Mouse (Mus musculus) stomach, embryonic 14.5 days (tissue): Measurements from ENCODE around the gene Gm27027. TPM values are rescaled to one million over a fixed set of nuclear protein-coding genes. Genes with fewer than 3 reads are reported as not detected.

ENCODE experiments used
- ATAC-seq: fragments of 200-750 bp; cut with Nextera tagmentation; 2 replicates; pipeline ENCODE4 v1.8.0; 2017; ENCODE audit warnings: low read depth, moderate TSS enrichment; ENCODE audit not compliant: insufficient number of reproducible peaks, insufficient read depth, low FRiP score
- H3K27ac ChIP-seq: fragments of 300-500 bp; sonication (generic); 2 replicates; pipeline ENCODE4 v1.5.1; 2014; ENCODE audit warnings: mild to moderate bottlenecking, low read length, moderate library complexity, mixed read lengths
- H3K27me3 ChIP-seq: fragments of 300-500 bp; sonication (generic); 2 replicates; pipeline ENCODE4 v1.6.1; 2014; ENCODE audit warnings: low read length, control low read depth, mixed read lengths; ENCODE audit not compliant: control insufficient read depth, insufficient read depth
- H3K36me3 ChIP-seq: fragments of 300-500 bp; sonication (generic); 2 replicates; pipeline ENCODE4 v1.6.1; 2014; ENCODE audit warnings: mild to moderate bottlenecking, control low read depth, low read length, moderate library complexity, mixed read lengths; ENCODE audit not compliant: control insufficient read depth, insufficient read depth
- H3K4me1 ChIP-seq: fragments of 300-500 bp; sonication (generic); 2 replicates; pipeline ENCODE4 v1.6.1; 2014; ENCODE audit warnings: low read length, control low read depth, mixed read lengths; ENCODE audit not compliant: control insufficient read depth, insufficient read depth
- H3K4me2 ChIP-seq: fragments of 300-500 bp; sonication (generic); replicated peaks from 2 replicates; pipeline ENCODE4 v1.6.1; 2014; ENCODE audit warnings: low read depth, low read length, control low read depth
- H3K4me3 ChIP-seq: fragments of 300-500 bp; sonication (generic); 2 replicates; pipeline ENCODE4 v1.5.1; 2014; ENCODE audit warnings: low read depth, low read length, control low read depth
- H3K9ac ChIP-seq: fragments of 300-500 bp; sonication (generic); replicated peaks from 2 replicates; pipeline ENCODE4 v1.6.1; 2014; ENCODE audit warnings: low read depth, mild to moderate bottlenecking, control low read depth, low read length, moderate library complexity, mixed read lengths
- H3K9me3 ChIP-seq: fragments of 300-500 bp; sonication (generic); 2 replicates; pipeline ENCODE4 v1.6.1; 2016; ENCODE audit warnings: low read depth, low read length, control low read depth; ENCODE audit not compliant: control insufficient read depth
- WGBS: fragments of 180-500 bp; shearing (Covaris S2); extraction: QIAGEN DNeasy Blood & Tissue Kit; methylation state at CpG from one replicate; pipeline ENCODE4 v1.1.7; 2014; 5-methylcytosine and 5-hydroxymethylcytosine counted together
- polyA plus RNA-seq: library from polyadenylated mRNA; unstranded; fragments of >200 nt; fragmentation: Nextera tagmentation; extraction: Ambion mirVana; gene quantifications from 2 replicates; pipeline ENCODE4 v1.2.1, GENCODE M21; 2014

Gene Gm27027
- polyA plus RNA-seq, result not detected in 2 replicates

- H3K4me3 ChIP-seq, result no peak within 1 kb of the TSS
- H3K27ac ChIP-seq, result no peak within 1 kb of the TSS
- H3K27me3 ChIP-seq, result no peaks in the 10 kb centered on the region
- no peak within 1 kb of the TSS for H3K9ac ChIP-seq
- no peaks in the 10 kb centered on the region for H3K4me1 ChIP-seq
- 89% methylated on average over 6 of the region's 6 CpGs for WGBS
- ATAC-seq, result no peak
- H3K36me3 ChIP-seq, result peaks cover 39% of the 10 kb centered on the region
- no peaks in the 10 kb centered on the region for H3K9me3 ChIP-seq
- H3K4me2 ChIP-seq, result no peak within 1 kb of the TSS
These were observed at the start of gene Gm27027 for GRCm38 (mm10) chr2:93996254-93996653. Gene Gm27027, minus strand, starts transcription at chr2:93996354.

DNA sequence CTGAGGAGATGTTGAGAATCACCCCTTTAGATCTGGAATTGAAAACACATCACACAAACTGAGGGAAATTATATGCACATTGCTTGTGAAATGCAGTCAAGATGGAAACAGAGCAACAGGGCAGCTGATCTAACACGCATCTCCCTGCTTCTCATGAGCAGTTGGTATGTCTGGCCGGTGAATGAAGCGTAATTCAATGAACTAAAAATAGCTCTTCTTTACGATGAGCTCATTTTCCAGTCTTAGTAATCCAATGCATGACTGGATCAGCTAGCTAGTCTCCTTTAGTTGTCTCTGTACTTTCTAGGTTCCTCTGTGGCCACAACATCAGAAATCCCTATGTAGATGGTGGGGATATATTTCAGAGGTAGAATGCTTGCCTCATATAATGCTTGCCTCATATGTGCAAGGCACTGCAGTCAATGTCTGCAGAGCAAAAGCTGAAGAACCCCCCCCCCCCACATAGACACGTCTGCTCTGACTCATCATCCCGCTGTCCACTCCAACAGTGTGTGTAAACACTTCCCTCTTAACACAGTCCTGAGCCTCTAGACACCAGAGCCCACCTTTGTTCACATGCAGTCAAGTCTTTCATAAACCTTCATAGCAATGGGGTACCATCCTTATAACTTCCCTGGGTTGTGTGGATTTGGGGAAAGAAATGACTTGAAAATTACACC is 49.4 kb upstream of the Gm27027 start:
- Histone ChIP-seq H3K9me3 (no peaks in the 10 kb centered on the region), H3K27me3 (no peaks in the 10 kb centered on the region), H3K36me3 (no peaks in the 10 kb centered on the region), H3K4me1 (peaks cover 10% of the 10 kb centered on the region; the same call in 1 of the 2 replicates), H3K9ac (no peak overlapping the region), H3K4me2 (no peak overlapping the region), H3K4me3 (no peak overlapping the region), H3K27ac (no peak overlapping the region)
- ATAC-seq, result no peak
- WGBS, result 51% methylated on average over 6 of the region's 6 CpGs

GRCm38 (mm10) chr2:94044174-94044573 is 48.0 kb upstream of the Gm27027 start:
- Histone ChIP-seq H3K36me3 (no peaks in the 10 kb centered on the region), H3K9me3 (no peaks in the 10 kb centered on the region), H3K4me2 (no peak overlapping the region), H3K9ac (no peak overlapping the region), H3K4me3 (no peak overlapping the region), H3K27me3 (no peaks in the 10 kb centered on the region), H3K27ac (no peak overlapping the region), H3K4me1 (0 out of 2 replicates have a peak, but pooled peaks cover 3% of the 10 kb centered on the region)
- WGBS, result 87% methylated on average over 2 of the region's 2 CpGs
- no peak for ATAC-seq

DNA sequence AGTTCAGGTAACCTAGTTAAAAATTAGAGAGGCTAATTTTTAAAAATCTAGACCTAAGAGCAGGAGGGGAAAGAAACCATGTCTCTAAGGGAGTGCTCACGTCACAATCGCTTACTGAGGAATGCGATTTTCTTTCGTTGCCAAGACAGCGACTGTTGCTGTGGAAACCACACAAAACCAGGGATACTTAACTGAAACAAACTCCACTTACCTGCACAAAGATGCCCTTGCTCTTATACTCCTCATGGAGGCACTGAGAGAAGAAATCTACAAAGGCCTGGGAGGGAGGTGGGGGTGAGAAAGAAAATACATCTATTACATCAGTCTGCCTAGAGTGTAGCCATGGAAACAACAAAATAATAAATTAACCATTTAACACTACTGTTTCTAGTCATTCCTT is 47.5 kb upstream of the Gm27027 start:
- H3K27ac ChIP-seq, result no peak overlapping the region
- ATAC-seq, result no peak
- H3K27me3 ChIP-seq, result no peaks in the 10 kb centered on the region
- no peak overlapping the region for H3K9ac ChIP-seq
- no peaks in the 10 kb centered on the region for H3K4me1 ChIP-seq
- no peaks in the 10 kb centered on the region; the same call in 1 of the 2 replicates for H3K36me3 ChIP-seq
- no peaks in the 10 kb centered on the region for H3K9me3 ChIP-seq
- H3K4me3 ChIP-seq, result no peak overlapping the region
- WGBS, result 60% methylated on average over 5 of the region's 5 CpGs
- no peak overlapping the region for H3K4me2 ChIP-seq

DNA sequence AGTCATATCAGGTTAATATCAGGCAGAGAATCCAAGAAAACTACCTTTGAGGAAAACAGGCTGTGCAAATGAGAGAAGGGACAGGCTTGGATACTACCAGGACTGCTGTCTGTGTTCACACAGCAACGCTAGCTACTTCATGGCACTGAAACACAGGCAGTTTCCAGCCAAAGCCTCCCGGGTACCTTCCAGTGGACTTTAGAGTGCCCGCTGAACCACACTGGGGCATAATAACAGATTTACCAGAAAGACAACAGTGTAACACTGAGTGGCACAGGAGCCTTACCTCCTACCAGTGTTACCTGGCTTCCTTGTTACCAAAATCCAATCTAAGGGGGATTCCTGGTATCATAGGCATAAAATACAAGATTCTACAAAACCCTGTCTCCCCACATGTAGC is 46.3 kb upstream of the Gm27027 start:
- no peaks in the 10 kb centered on the region for H3K27me3 ChIP-seq
- 96% methylated on average over 3 of the region's 3 CpGs for WGBS
- H3K9ac ChIP-seq, result no peak overlapping the region
- H3K27ac ChIP-seq, result no peak overlapping the region
- no peak overlapping the region for H3K4me3 ChIP-seq
- no peak overlapping the region for H3K4me2 ChIP-seq
- H3K9me3 ChIP-seq, result no peaks in the 10 kb centered on the region
- ATAC-seq, result no peak
- no peaks in the 10 kb centered on the region for H3K4me1 ChIP-seq
- H3K36me3 ChIP-seq, result no peaks in the 10 kb centered on the region; the same call in 1 of the 2 replicates

DNA sequence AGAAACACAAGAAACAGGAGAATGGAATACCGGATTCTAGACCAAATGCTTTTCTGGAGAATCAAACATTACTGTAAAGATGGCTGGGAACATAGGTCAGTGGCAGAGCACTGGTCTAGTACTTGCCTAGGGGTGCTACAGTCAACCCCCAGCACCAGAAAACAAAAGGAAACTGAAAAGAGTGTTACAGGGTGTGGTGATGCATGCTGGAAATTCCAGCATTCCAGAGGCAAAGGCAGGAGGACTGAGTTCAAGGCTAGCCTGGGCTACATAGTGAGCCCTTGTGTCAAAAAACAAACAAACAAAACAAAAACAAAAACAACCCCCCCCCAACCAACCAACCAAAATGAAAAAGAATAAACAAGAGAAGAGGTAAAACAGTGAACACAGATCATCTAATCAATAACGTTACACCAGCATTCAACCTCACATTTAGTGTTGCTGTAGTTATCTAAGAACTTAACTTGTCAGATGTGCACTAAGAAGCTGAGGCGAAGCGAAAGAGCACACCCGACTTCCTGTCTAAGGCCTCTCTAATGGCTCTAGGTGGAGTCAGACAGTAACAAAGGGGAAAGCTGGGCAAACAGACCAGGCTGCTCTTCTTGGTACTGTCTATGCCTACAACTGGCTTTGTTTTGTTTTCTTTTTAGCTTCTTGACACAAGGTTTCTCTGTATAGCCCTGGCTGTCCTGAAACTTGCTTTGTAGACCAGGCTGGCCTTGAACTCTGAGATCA is 44.4 kb upstream of the Gm27027 start:
- Histone ChIP-seq H3K4me3 (no peak overlapping the region), H3K27me3 (no peaks in the 10 kb centered on the region), H3K27ac (no peak overlapping the region), H3K4me2 (no peak overlapping the region), H3K9me3 (no peaks in the 10 kb centered on the region), H3K9ac (no peak overlapping the region), H3K4me1 (no peaks in the 10 kb centered on the region), H3K36me3 (no peaks in the 10 kb centered on the region; the same call in 1 of the 2 replicates)
- ATAC-seq, result no peak
- WGBS, result 88% methylated on average over 5 of the region's 5 CpGs

DNA sequence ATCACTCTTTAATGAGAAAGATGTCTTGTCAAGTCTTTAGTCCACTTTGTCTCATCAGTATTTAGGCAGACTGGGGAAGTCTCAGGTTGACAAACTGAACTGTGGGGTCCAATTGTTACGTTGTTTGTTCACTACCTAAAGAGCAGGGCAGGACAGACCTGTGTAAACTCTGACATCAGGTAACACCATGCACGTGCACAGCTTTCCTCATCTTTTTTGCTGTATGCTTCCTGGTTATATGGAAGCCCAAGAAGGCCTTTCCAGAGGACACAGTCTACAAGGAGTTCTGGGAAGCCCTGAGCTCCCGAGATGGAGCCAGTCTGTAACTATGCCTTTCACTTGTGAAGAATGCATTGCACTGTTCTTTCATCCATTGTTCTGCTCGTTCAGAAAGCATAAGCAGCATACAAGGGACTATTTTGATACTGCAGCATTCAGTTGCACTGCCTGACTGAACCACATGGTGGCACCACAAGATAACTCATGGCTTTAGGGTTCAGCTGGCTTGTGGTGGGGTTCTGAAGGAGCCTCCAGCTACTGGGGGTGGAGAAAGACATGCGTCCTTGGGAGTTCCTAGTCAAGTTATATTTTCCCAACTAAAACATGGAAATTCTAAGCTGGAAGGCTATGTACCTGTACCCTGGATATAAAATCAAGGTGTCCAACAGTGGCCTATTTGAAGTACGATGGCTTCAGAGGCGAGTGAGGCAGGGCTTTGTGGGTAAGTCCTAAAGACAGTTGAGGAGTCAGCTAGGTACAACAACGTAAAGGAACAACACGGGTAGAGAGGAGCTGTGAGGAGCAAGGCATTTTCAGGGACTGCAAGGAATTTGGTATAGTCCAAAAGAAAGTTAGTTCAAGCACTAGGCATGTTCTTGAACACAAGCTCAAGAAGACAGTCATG is 39.5 kb upstream of the Gm27027 start:
- Histone ChIP-seq H3K27me3 (no peaks in the 10 kb centered on the region), H3K27ac (no peak overlapping the region), H3K36me3 (no peaks in the 10 kb centered on the region; the same call in none of the 2 replicates), H3K4me1 (no peaks in the 10 kb centered on the region), H3K9me3 (no peaks in the 10 kb centered on the region), H3K4me3 (no peak overlapping the region), H3K4me2 (no peak overlapping the region), H3K9ac (no peak overlapping the region)
- 71% methylated on average over 9 of the region's 9 CpGs for WGBS
- ATAC-seq, result no peak; the same call in 1 of the 2 replicates

- H3K9me3 ChIP-seq, result no peaks in the 10 kb centered on the region
These were observed 34.4 kb upstream of the Gm27027 start for GRCm38 (mm10) chr2:94030602-94031001.

More at GRCm38 (mm10) chr2:94030602-94031001, 34.4 kb upstream of the Gm27027 start:
- no peaks in the 10 kb centered on the region for H3K27me3 ChIP-seq
- H3K9ac ChIP-seq, result no peak overlapping the region
- H3K36me3 ChIP-seq, result no peaks in the 10 kb centered on the region; the same call in none of the 2 replicates
- no peaks in the 10 kb centered on the region for H3K4me1 ChIP-seq
- H3K27ac ChIP-seq, result no peak overlapping the region
- no peak overlapping the region for H3K4me3 ChIP-seq
- no peak overlapping the region for H3K4me2 ChIP-seq
- ATAC-seq, result no peak
